Mouse (Mus musculus) liver, embryonic 14.5 days (tissue): ENCODE data around the gene Gm21394. TPM values are rescaled to one million over a fixed set of nuclear protein-coding genes. Genes with fewer than 3 reads are reported as not detected.
"Not testable (repeated sequence)": the region's sequence is repeated elsewhere in the genome, so short reads cannot be mapped to it uniquely, and the experiment has no call there.

Source experiments
- ATAC-seq: fragments of 200-750 bp; cut with Nextera tagmentation; 2 replicates; pipeline ENCODE4 v1.8.0; 2017; ENCODE audit warnings: moderate number of reproducible peaks, mild to moderate bottlenecking, moderate library complexity; ENCODE audit not compliant: insufficient read depth
- DNase-seq, 3 experiments: peaks; one replicate each; pipeline ENCODE4 v3.0.0-alpha.2; 2012 to 2013; ENCODE audit warnings: low read depth in 3 of 3, low spot score in 3 of 3
- H3K27ac ChIP-seq: fragments of 300-500 bp; sonication (generic); 2 replicates; pipeline ENCODE4 v1.5.1; 2014; ENCODE audit warnings: moderate library complexity, mild to moderate bottlenecking, control low read depth, inconsistent platforms
- H3K27me3 ChIP-seq: fragments of 300-500 bp; sonication (generic); 2 replicates; pipeline ENCODE4 v1.6.1; 2014; ENCODE audit warnings: mild to moderate bottlenecking, low read length, moderate library complexity; ENCODE audit not compliant: control insufficient read depth, insufficient read depth
- H3K36me3 ChIP-seq: fragments of 300-500 bp; sonication (generic); replicated peaks from 2 replicates; pipeline ENCODE4 v1.6.1; 2014; ENCODE audit warnings: low read depth; ENCODE audit not compliant: control insufficient read depth, insufficient read depth
- H3K4me1 ChIP-seq, 2 experiments: fragments of 200-500 bp in 1 of 2; fragments of 300-500 bp in 1 of 2; sonication (generic) in 1 of 2; replicated peaks; 2 replicates each; pipeline ENCODE4 v1.6.1; 2012 to 2014; ENCODE audit warnings: antibody characterized with exemption in 1 of 2, inconsistent platforms in 1 of 2, low read length in 1 of 2; ENCODE audit not compliant: control insufficient read depth in 2 of 2, insufficient read depth in 2 of 2
- H3K4me2 ChIP-seq: fragments of 300-500 bp; sonication (generic); 2 replicates; pipeline ENCODE4 v1.6.1; 2014; ENCODE audit warnings: low read depth, mild to moderate bottlenecking, control low read depth, moderate library complexity
- H3K4me3 ChIP-seq, 2 experiments: fragments of 200-500 bp in 1 of 2; fragments of 300-500 bp in 1 of 2; sonication (generic) in 1 of 2; 2 replicates each; pipeline ENCODE4 v1.5.1; 2012 to 2014; ENCODE audit warnings: low read depth in 2 of 2, low read length in 2 of 2, mild to moderate bottlenecking in 2 of 2, control low read depth in 1 of 2, inconsistent platforms in 1 of 2, moderate library complexity in 1 of 2; ENCODE audit not compliant: insufficient read depth in 1 of 2
- H3K9ac ChIP-seq: fragments of 300-500 bp; sonication (generic); replicated peaks from 2 replicates; pipeline ENCODE4 v1.6.1; 2014; ENCODE audit warnings: mild to moderate bottlenecking, control low read depth, moderate library complexity
- H3K9me3 ChIP-seq: fragments of 300-500 bp; sonication (generic); 2 replicates; pipeline ENCODE4 v1.6.1; 2016; ENCODE audit warnings: low read length, mixed read lengths; ENCODE audit not compliant: control insufficient read depth
- WGBS: fragments of 180-500 bp; shearing (Covaris S2); extraction: QIAGEN DNeasy Blood & Tissue Kit; methylation state at CpG from one replicate; pipeline ENCODE4 v1.1.7; 2014; ENCODE audit not compliant: insufficient replicate concordance; 5-methylcytosine and 5-hydroxymethylcytosine counted together
- polyA plus RNA-seq, 2 experiments: library from polyadenylated mRNA; depleted of rRNA in 1 of 2; stranded (reverse) in 1 of 2; unstranded in 1 of 2; fragments of >200 nt; fragmentation: Nextera tagmentation in 1 of 2; extraction: Ambion mirVana in 1 of 2; gene quantifications; 2 replicates each; pipeline versions ENCODE4 v1.2.1 to v1.2.3; 2012 to 2014

The Gm21394 gene
- polyA plus RNA-seq (2012; rRNA removed) (not detected in 2 replicates), polyA plus RNA-seq (2014; fragmentation: Nextera tagmentation; extraction: Ambion mirVana) (not detected in 2 replicates)

GRCm38 (mm10) chrY:84564807-84565206, at the start of gene Gm21394:
Gene Gm21394 (minus strand): TSS chrY:84564907.
- H3K4me1 ChIP-seq, H3K27me3 ChIP-seq, DNase-seq, H3K9ac ChIP-seq, H3K27ac ChIP-seq, H3K4me3 ChIP-seq, H3K4me2 ChIP-seq, H3K9me3 ChIP-seq, ATAC-seq, H3K36me3 ChIP-seq: not testable (repeated sequence)
- WGBS: no CpG with 5 or more reads among the region's 4 CpGs

Other genes starting within 250 kb of the Gm21394 start
- not detected in 2 replicates for gene Gm21409, start 181.8 kb upstream of the Gm21394 start, polyA plus RNA-seq (2012; rRNA removed)
- not detected in 2 replicates for gene Gm21409, start 181.8 kb upstream of the Gm21394 start, polyA plus RNA-seq (2014; fragmentation: Nextera tagmentation; extraction: Ambion mirVana)